Mouse (Mus musculus) olfactory bulb, adult 2 months (tissue): ENCODE data around the gene Coq7. TPM values are rescaled to one million over a fixed set of nuclear protein-coding genes. Genes with fewer than 3 reads are reported as not detected.

ENCODE experiments used
- H3K27ac ChIP-seq: fragments of 200-500 bp; 2 replicates; pipeline ENCODE4 v1.5.1; 2012; ENCODE audit warnings: low read depth, low read length; ENCODE audit not compliant: insufficient read depth
- H3K4me1 ChIP-seq: fragments of 200-500 bp; 2 replicates; pipeline ENCODE4 v1.6.1; 2012; ENCODE audit warnings: low read length; ENCODE audit not compliant: control insufficient read depth, insufficient read depth
- H3K4me3 ChIP-seq: fragments of 200-500 bp; 2 replicates; pipeline ENCODE4 v1.5.1; 2012; ENCODE audit warnings: mild to moderate bottlenecking, low read depth, low read length, moderate library complexity; ENCODE audit not compliant: insufficient read depth
- CTCF ChIP-seq: fragments of 200-500 bp; IDR thresholded peaks from 2 replicates; pipeline ENCODE4 v1.5.1; 2012; ENCODE audit warnings: low read depth, mild to moderate bottlenecking, low read length, moderate library complexity; ENCODE audit not compliant: insufficient read depth
- POLR2A ChIP-seq: fragments of 200-500 bp; IDR thresholded peaks from 2 replicates; pipeline ENCODE4 v1.6.1; 2012; ENCODE audit warnings: mild to moderate bottlenecking, low read depth, low read length, moderate library complexity; ENCODE audit not compliant: insufficient read depth
- WGBS: fragments of 180-500 bp; shearing (Covaris S2); methylation state at CpG from one replicate; pipeline ENCODE4 v1.1.7; 2018; 5-methylcytosine and 5-hydroxymethylcytosine counted together
- polyA plus RNA-seq: library from polyadenylated mRNA; stranded (reverse); fragments of >200 nt; gene quantifications from 2 replicates; pipeline ENCODE4 v1.2.4, GENCODE M21; 2012; ENCODE audit warnings: low replicate concordance; ENCODE audit not compliant: missing spikeins, insufficient read depth, insufficient read length

Gene Coq7
- polyA plus RNA-seq, 1 experiment = not detected

- TF ChIP-seq CTCF (no peak), POLR2A (no peak)
- 82% methylated on average over 4 of the region's 4 CpGs for WGBS
- Histone ChIP-seq H3K27ac (no peak overlapping the region), H3K4me1 (no peaks in the 10 kb centered on the region), H3K4me3 (no peak overlapping the region)
These were observed 1.9 kb upstream of the Coq7 start for GRCm38 (mm10) chr7:118535076-118535475.

GRCm38 (mm10) chr7:118534326-118534725 lies 1.2 kb upstream of the Coq7 start:
- 64% methylated on average over 3 of the region's 3 CpGs for WGBS
- H3K4me3 ChIP-seq = no peak overlapping the region
- no peaks in the 10 kb centered on the region for H3K4me1 ChIP-seq
- H3K27ac ChIP-seq = no peak overlapping the region
- TF ChIP-seq CTCF (no peak), POLR2A (no peak)

- no peaks in the 10 kb centered on the region for H3K4me1 ChIP-seq
- peak overlapping the region; percentile 88 for H3K4me3 ChIP-seq
- H3K27ac ChIP-seq = peak overlapping the region; percentile 99
- whole genome bisulfite sequencing = under 1% methylated on average over 36 of the region's 36 CpGs
- no peak for TF ChIP-seq POLR2A
- peak; percentile 10; the same call in 1 of the 2 replicates for TF ChIP-seq CTCF
These were observed 508 bp downstream of the Coq7 start for GRCm38 (mm10) chr7:118532519-118533177.

DNA sequence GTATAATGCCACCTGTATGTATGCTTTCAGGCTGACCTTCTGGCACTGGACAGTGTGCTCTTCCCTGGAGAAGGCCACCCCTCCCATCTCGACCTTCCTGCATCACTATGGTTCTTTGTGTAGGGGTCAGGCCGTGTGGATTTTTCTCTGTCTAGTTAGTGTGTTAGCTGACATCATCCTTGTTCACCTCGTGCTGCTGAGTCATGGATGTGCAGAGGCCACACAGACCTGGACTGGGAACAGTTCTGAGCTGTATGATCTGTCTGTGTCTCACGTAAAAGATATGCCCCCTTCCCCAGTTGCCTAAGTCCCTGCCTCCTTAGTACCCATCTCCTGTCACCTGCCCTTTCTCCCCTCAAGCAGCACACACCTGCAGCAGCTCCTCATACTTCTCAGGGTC lies 6.2 kb downstream of the Coq7 start:
- no peak overlapping the region for H3K4me3 ChIP-seq
- H3K4me1 ChIP-seq = no peaks in the 10 kb centered on the region
- 90% methylated on average over 4 of the region's 4 CpGs for WGBS
- no peak for TF ChIP-seq CTCF
- TF ChIP-seq POLR2A = no peak
- H3K27ac ChIP-seq = no peak overlapping the region

- Histone ChIP-seq H3K4me1 (peaks cover 5% of the 10 kb centered on the region; the same call in 1 of the 2 replicates), H3K4me3 (no peak overlapping the region), H3K27ac (no peak overlapping the region)
- TF ChIP-seq CTCF = no peak
- no peak for TF ChIP-seq POLR2A
- WGBS = 76% methylated on average over 5 of the region's 5 CpGs
These were observed 11.1 kb downstream of the Coq7 start for GRCm38 (mm10) chr7:118522077-118522476.

- Histone ChIP-seq H3K4me3 (no peak overlapping the region), H3K4me1 (peaks cover 5% of the 10 kb centered on the region; the same call in 1 of the 2 replicates), H3K27ac (no peak overlapping the region)
- WGBS = 86% methylated on average over 8 of the region's 8 CpGs
- no peak for TF ChIP-seq POLR2A
- no peak for TF ChIP-seq CTCF
These were observed 13.5 kb downstream of the Coq7 start for GRCm38 (mm10) chr7:118519661-118520060.

DNA sequence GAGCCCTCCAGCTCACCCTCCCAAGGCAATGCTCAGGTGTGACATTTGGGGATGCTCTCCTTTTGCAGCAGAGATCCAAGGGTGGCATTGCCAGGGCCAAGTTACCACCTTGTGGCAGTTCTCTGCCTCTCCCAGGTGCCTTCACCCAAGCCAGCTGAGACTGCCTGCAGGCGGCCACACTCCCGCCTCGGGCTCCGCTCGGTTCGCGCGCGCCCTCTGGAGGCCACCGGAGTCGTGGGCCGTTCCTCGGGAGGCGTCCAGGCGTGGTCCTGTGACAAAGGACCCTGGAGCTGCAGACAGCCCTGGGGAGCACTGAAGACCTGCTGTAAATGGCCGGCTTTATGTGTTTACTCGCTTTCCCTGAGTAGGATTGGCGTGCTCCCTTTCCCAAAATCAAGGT lies 14.5 kb downstream of the Coq7 start:
- Histone ChIP-seq H3K4me1 (peaks cover 5% of the 10 kb centered on the region; the same call in 1 of the 2 replicates), H3K4me3 (no peak overlapping the region), H3K27ac (no peak overlapping the region)
- no peak for TF ChIP-seq POLR2A
- TF ChIP-seq CTCF = peak; percentile 86
- 2% methylated on average over 18 of the region's 18 CpGs for WGBS

- 76% methylated on average over 2 of the region's 2 CpGs for WGBS
- H3K4me1 ChIP-seq = peaks cover 5% of the 10 kb centered on the region; the same call in 1 of the 2 replicates
- H3K27ac ChIP-seq = no peak overlapping the region
- TF ChIP-seq POLR2A (no peak), CTCF (no peak)
- H3K4me3 ChIP-seq = no peak overlapping the region
These were observed 15.3 kb downstream of the Coq7 start for GRCm38 (mm10) chr7:118517819-118518218.

- WGBS = 73% methylated on average over 7 of the region's 7 CpGs
- no peak for TF ChIP-seq POLR2A
- TF ChIP-seq CTCF = no peak
- H3K4me1 ChIP-seq = no peaks in the 10 kb centered on the region
- no peak overlapping the region for H3K4me3 ChIP-seq
- H3K27ac ChIP-seq = no peak overlapping the region
These were observed 24.6 kb downstream of the Coq7 start for GRCm38 (mm10) chr7:118508556-118508955.

DNA sequence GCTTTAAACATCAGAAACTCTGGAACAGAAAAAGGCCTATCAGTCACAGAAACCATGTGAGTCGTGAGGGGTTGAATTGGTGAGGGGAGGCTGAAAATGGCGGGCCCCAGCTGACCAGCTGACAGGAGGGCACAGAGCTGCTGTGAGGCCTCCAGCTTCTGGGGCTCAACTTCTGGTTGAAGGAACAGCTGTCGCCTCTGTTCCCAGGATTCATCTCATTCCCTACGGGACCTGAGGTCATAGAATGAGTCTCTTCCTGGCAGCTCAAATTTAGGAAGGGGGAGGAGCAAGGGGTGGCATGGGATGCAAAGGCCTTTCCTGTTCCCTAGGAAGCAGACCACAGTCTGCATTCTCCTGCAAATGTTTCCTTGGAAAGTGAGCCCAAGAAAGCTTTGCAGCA lies 29.3 kb downstream of the Coq7 start:
- TF ChIP-seq POLR2A (no peak), CTCF (no peak)
- no peak overlapping the region for H3K4me3 ChIP-seq
- no peak overlapping the region for H3K27ac ChIP-seq
- peaks cover 5% of the 10 kb centered on the region; the same call in 1 of the 2 replicates for H3K4me1 ChIP-seq
- 82% methylated on average over 4 of the region's 4 CpGs for WGBS
